Mouse (Mus musculus) MEL (cell line): ENCODE measurements at regions not wholly inside any gene's neighbourhood (a gene's known extent, or its start where the extent isn't known, plus 50 kb on each side); places are given as distances from the start of the nearest gene placed in this dataset.

Experiments used
- CTCF ChIP-seq, 3 experiments: IDR thresholded peaks in 2 of 3; conservative IDR thresholded peaks in 1 of 3; 2 replicates each; pipeline ENCODE4 v1.5.1; 2011 to 2012; ENCODE audit warnings: low read length in 3 of 3, low read depth in 2 of 3, mild to moderate bottlenecking in 2 of 3, improper control_type of control experiment in 1 of 3, inconsistent platforms in 1 of 3, mixed read lengths in 1 of 3, moderate library complexity in 1 of 3; ENCODE audit not compliant: control insufficient read depth in 1 of 3, insufficient read depth in 1 of 3, poor library complexity in 1 of 3, severe bottlenecking in 1 of 3
- EP300 ChIP-seq, 2 experiments: IDR thresholded peaks; 2 replicates each; pipeline ENCODE4 v1.6.1; 2011; ENCODE audit warnings: improper control_type of control experiment in 2 of 2, low read length in 2 of 2, low read depth in 1 of 2, mild to moderate bottlenecking in 1 of 2
- ETS1 ChIP-seq: IDR thresholded peaks from 2 replicates; pipeline ENCODE4 v1.6.1; 2012; ENCODE audit warnings: low read depth, mild to moderate bottlenecking, inconsistent platforms, low read length, improper control_type of control experiment, moderate library complexity
- MAFK ChIP-seq: IDR thresholded peaks from 2 replicates; pipeline ENCODE4 v1.6.1; 2011; ENCODE audit warnings: low read depth, mild to moderate bottlenecking, low read length, improper control_type of control experiment, borderline replicate concordance
- POLR2A ChIP-seq, 2 experiments: IDR thresholded peaks; 2 replicates each; pipeline ENCODE4 v1.6.1; 2011 to 2012; ENCODE audit warnings: low read length in 2 of 2, mild to moderate bottlenecking in 2 of 2, control low read depth in 1 of 2, improper control_type of control experiment in 1 of 2, low read depth in 1 of 2, moderate library complexity in 1 of 2; ENCODE audit not compliant: control insufficient read depth in 1 of 2, insufficient read depth in 1 of 2, poor library complexity in 1 of 2
- SIN3A ChIP-seq: IDR thresholded peaks from 2 replicates; pipeline ENCODE4 v1.6.1; 2012; ENCODE audit warnings: low read length, improper control_type of control experiment, inconsistent platforms
- SMC3 ChIP-seq: IDR thresholded peaks from 2 replicates; pipeline ENCODE4 v1.6.1; 2011; ENCODE audit warnings: low read depth, low read length, improper control_type of control experiment
- TAL1 ChIP-seq: IDR thresholded peaks from 2 replicates; pipeline ENCODE4 v1.6.1; 2012; ENCODE audit warnings: mild to moderate bottlenecking, inconsistent platforms, low read length, moderate library complexity, mixed read lengths
- TBP ChIP-seq: IDR thresholded peaks from 2 replicates; pipeline ENCODE4 v1.8.0; 2011; ENCODE audit warnings: low read depth, low read length, improper control_type of control experiment
- ZNF384 ChIP-seq: IDR thresholded peaks from 2 replicates; pipeline ENCODE4 v1.6.1; 2012; ENCODE audit warnings: low read depth, mild to moderate bottlenecking, inconsistent platforms, low read length, improper control_type of control experiment

DNA sequence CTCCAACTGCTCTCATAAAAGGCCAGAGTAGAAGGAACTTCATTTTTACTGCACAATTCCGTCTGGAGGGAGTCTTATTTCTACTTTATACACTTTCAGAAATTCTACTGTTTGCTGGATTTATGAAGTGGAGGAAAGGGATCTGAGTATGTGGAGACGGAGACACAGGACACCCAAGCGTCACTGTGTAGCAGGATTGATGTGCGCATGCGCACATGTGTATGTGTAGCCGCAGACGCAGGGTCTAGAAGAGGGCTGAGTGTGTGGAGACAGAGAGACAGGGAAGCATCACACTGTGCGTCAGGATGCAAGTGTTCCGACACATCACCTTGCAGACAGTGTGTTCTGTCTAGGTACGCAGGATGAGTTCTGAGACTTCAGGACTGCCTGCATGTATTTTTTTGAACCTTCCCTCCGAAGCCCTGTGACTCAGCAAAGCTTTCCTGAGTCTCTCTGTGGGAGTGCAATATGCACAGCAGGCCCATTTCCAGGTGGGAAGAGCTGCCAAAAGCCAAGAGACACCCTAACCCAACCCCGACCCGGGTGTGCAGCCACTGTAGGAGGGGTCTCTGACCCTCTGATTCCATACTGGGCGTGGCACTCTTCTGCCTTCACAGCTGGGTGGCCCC lies 67.1 kb upstream of the Fam19a5 start:
- TF ChIP-seq ETS1 (no peak), POLR2A (IDR thresholded peaks at IDR 0.05; ENCODE audit: control insufficient read depth in 1 of 2, insufficient read depth in 1 of 2, low read depth in 1 of 2, low read length in 2 of 2, poor library complexity in 1 of 2) (no peak), TAL1 (no peak), SIN3A (no peak), MAFK (no peak), TBP (no peak), CTCF (IDR thresholded peaks at IDR 0.05 in 2 of 3, conservative IDR thresholded peaks at IDR 0.05 in 1 of 3; ENCODE audit: control insufficient read depth in 1 of 3, insufficient read depth in 1 of 3, low read depth in 2 of 3, low read length in 3 of 3, poor library complexity in 1 of 3, severe bottlenecking in 1 of 3) (no peak), SMC3 (no peak), EP300 (IDR thresholded peaks at IDR 0.05; ENCODE audit: low read depth in 1 of 2, low read length in 2 of 2) (no peak), ZNF384 (no peak)
